Mouse (Mus musculus) megakaryocyte, adult 5-6 weeks (primary cell): ENCODE measurements around the gene Olfr71. TPM values are rescaled to one million over a fixed set of nuclear protein-coding genes. Genes with fewer than 3 reads are reported as not detected.

Experiments used
- ATAC-seq: 2 replicates; pipeline ENCODE4 v1.8.0; 2016; ENCODE audit warnings: mild to moderate bottlenecking, inconsistent platforms; ENCODE audit not compliant: poor library complexity, severe bottlenecking
- total RNA-seq, 2 experiments: library from RNA; stranded (forward) in 1 of 2; stranded (reverse) in 1 of 2; fragments of 153-499, 151-499 nt in 1 of 2; fragments of 221-1000, 200-1000 nt in 1 of 2; gene quantifications; 2 replicates each; pipeline versions ENCODE4 v1.2.3 to v1.2.4; 2015 to 2017

The Olfr71 gene
- total RNA-seq, 2 experiments from 2014 or later = not detected

- ATAC-seq = no peak
Observed at GRCm38 (mm10) chr4:43657146-43657545, 52.9 kb downstream of the Olfr71 start.

- peak; percentile 96 for ATAC-seq
Observed at GRCm38 (mm10) chr4:43656339-43657109, 53.5 kb downstream of the Olfr71 start, which contains the start of gene Hint2. Gene Hint2 (minus strand): TSS chr4:43656466.

- no peak for ATAC-seq
Observed at GRCm38 (mm10) chr4:43655656-43656338, 54.3 kb downstream of the Olfr71 start.

Other genes with a start within 250 kb of the Olfr71 start
- not detected in 2 replicates for gene Sit1, start 226.5 kb downstream of the Olfr71 start, total RNA-seq (2015)
- gene Sit1, start 226.5 kb downstream of the Olfr71 start, total RNA-seq (2017) = 0.77 TPM in 1 of 2 replicates, not detected in the other
- 16.7 and 17.5 TPM in 2 replicates for gene Ccdc107, start 217.4 kb downstream of the Olfr71 start, total RNA-seq (2015)
- 23.6 and 32.6 TPM in 2 replicates for gene Ccdc107, start 217.4 kb downstream of the Olfr71 start, total RNA-seq (2017)
- 54.6 and 60.0 TPM in 2 replicates for gene Arhgef39, start 210.6 kb downstream of the Olfr71 start, total RNA-seq (2015)
- gene Arhgef39, start 210.6 kb downstream of the Olfr71 start, total RNA-seq (2017) = 52.3 and 54.1 TPM in 2 replicates
- gene Car9, start 203.3 kb downstream of the Olfr71 start, total RNA-seq (2015) = 3.0 and 3.5 TPM in 2 replicates
- gene Car9, start 203.3 kb downstream of the Olfr71 start, total RNA-seq (2017) = 0.41 and 1.1 TPM in 2 replicates
- gene Tpm2, start 186.5 kb downstream of the Olfr71 start, total RNA-seq (2015) = 0.11 TPM in 1 of 2 replicates, not detected in the other
- gene Tpm2, start 186.5 kb downstream of the Olfr71 start, total RNA-seq (2017) = 0.11 and 0.33 TPM in 2 replicates
- 29.4 and 33.0 TPM in 2 replicates for gene Creb3, start 147.9 kb downstream of the Olfr71 start, total RNA-seq (2015)
- gene Creb3, start 147.9 kb downstream of the Olfr71 start, total RNA-seq (2017) = 84.6 and 101 TPM in 2 replicates
- 226 and 299 TPM in 2 replicates for gene Tln1, start 147.6 kb downstream of the Olfr71 start, total RNA-seq (2015)
- 408 and 426 TPM in 2 replicates for gene Tln1, start 147.6 kb downstream of the Olfr71 start, total RNA-seq (2017)
- gene Rgp1, start 131.5 kb downstream of the Olfr71 start, total RNA-seq (2015) = 18.6 and 20.8 TPM in 2 replicates
- 8.2 and 24.7 TPM in 2 replicates for gene Rgp1, start 131.5 kb downstream of the Olfr71 start, total RNA-seq (2017)
- gene Gba2, start 131.4 kb downstream of the Olfr71 start, total RNA-seq (2015) = 8.4 and 8.5 TPM in 2 replicates
- 9.5 and 9.8 TPM in 2 replicates for gene Gba2, start 131.4 kb downstream of the Olfr71 start, total RNA-seq (2017)
- gene Msmp, start 125.8 kb downstream of the Olfr71 start, total RNA-seq (2015) = not detected in 2 replicates
- gene Msmp, start 125.8 kb downstream of the Olfr71 start, total RNA-seq (2017) = not detected in 2 replicates
- gene Npr2, start 78.3 kb downstream of the Olfr71 start, total RNA-seq (2015) = 0.29 and 1.7 TPM in 2 replicates
- 0.33 and 1.3 TPM in 2 replicates for gene Npr2, start 78.3 kb downstream of the Olfr71 start, total RNA-seq (2017)
- gene Spag8, start 56.7 kb downstream of the Olfr71 start, total RNA-seq (2015) = not detected in 2 replicates
- gene Spag8, start 56.7 kb downstream of the Olfr71 start, total RNA-seq (2017) = not detected in 2 replicates
- gene Hint2, start 53.8 kb downstream of the Olfr71 start, total RNA-seq (2015) = 23.8 and 24.3 TPM in 2 replicates
- 24.6 and 27.9 TPM in 2 replicates for gene Hint2, start 53.8 kb downstream of the Olfr71 start, total RNA-seq (2017)
- gene Tmem8b, start 41.3 kb downstream of the Olfr71 start, total RNA-seq (2015) = 0.27 and 0.42 TPM in 2 replicates
- 0.04 and 0.16 TPM in 2 replicates for gene Tmem8b, start 41.3 kb downstream of the Olfr71 start, total RNA-seq (2017)
- gene Fam221b, start 41.1 kb downstream of the Olfr71 start, total RNA-seq (2015) = 0.11 TPM in 1 of 2 replicates, not detected in the other
- gene Fam221b, start 41.1 kb downstream of the Olfr71 start, total RNA-seq (2017) = 0.20 and 0.33 TPM in 2 replicates
- not detected in 2 replicates for gene Olfr70, start 9.4 kb downstream of the Olfr71 start, total RNA-seq (2015)
- not detected in 2 replicates for gene Olfr70, start 9.4 kb downstream of the Olfr71 start, total RNA-seq (2017)
- not detected in 2 replicates for gene Hrct1, start 16.9 kb upstream of the Olfr71 start, total RNA-seq (2015)
- not detected in 2 replicates for gene Hrct1, start 16.9 kb upstream of the Olfr71 start, total RNA-seq (2017)
- gene Spaar, start 19.8 kb upstream of the Olfr71 start, total RNA-seq (2015) = not detected in 2 replicates
- gene Spaar, start 19.8 kb upstream of the Olfr71 start, total RNA-seq (2017) = not detected in 2 replicates
- not detected in 2 replicates for gene Olfr159, start 60.8 kb upstream of the Olfr71 start, total RNA-seq (2015)
- gene Olfr159, start 60.8 kb upstream of the Olfr71 start, total RNA-seq (2017) = not detected in 2 replicates
- not detected in 2 replicates for gene Olfr156, start 113.6 kb upstream of the Olfr71 start, total RNA-seq (2015)
- not detected in 2 replicates for gene Olfr156, start 113.6 kb upstream of the Olfr71 start, total RNA-seq (2017)
- not detected in 2 replicates for gene Olfr157, start 129.9 kb upstream of the Olfr71 start, total RNA-seq (2015)
- gene Olfr157, start 129.9 kb upstream of the Olfr71 start, total RNA-seq (2017) = not detected in 2 replicates
- gene Olfr155, start 141.3 kb upstream of the Olfr71 start, total RNA-seq (2015) = not detected in 2 replicates
- gene Olfr155, start 141.3 kb upstream of the Olfr71 start, total RNA-seq (2017) = not detected in 2 replicates
- 2.2 and 6.8 TPM in 2 replicates for gene Reck, start 165.3 kb upstream of the Olfr71 start, total RNA-seq (2015)
- gene Reck, start 165.3 kb upstream of the Olfr71 start, total RNA-seq (2017) = 1.2 and 10.2 TPM in 2 replicates
- 147 and 149 TPM in 2 replicates for gene Glipr2, start 247.1 kb upstream of the Olfr71 start, total RNA-seq (2015)
- 224 and 228 TPM in 2 replicates for gene Glipr2, start 247.1 kb upstream of the Olfr71 start, total RNA-seq (2017)